Mouse (Mus musculus) heart, postnatal 0 days (tissue): ENCODE data around the gene Tmem132b.

Experiments
- CTCF ChIP-seq: IDR thresholded peaks from 2 replicates; pipeline ENCODE4 v1.5.1; 2016; ENCODE audit warnings: antibody characterized with exemption, control low read depth, low read depth
- EP300 ChIP-seq: IDR thresholded peaks from 2 replicates; pipeline ENCODE4 v1.6.1; 2016; ENCODE audit warnings: antibody characterized with exemption, low read depth

- no peak for TF ChIP-seq CTCF
- TF ChIP-seq EP300: no peak
These were observed 57.5 kb downstream of the Tmem132b start for GRCm38 (mm10) chr5:125588876-125589667.
